Mouse (Mus musculus): ENCODE data around the gene Gpr150.

The Gpr150 gene

DNA sequence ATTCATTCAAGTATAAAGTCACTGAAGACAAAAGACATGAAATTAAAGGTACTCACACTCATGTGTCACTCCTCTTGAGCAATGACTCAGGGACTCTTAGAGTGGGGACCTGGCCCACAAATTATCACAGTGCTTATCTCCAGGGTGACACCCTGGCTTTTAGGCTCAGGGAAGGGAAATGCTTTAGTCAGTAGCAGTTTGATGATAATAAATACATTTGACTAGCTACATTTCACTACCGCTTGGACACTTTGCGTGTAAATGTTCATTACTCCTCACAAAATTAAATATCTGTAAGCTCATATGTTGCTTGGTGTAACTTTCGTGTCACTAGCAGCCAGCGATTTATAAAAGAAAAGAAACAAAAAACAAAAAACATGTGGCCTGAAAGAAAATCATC lies 39.3 kb downstream of the Gpr150 start:
- DNase-seq (ENCODE audit: inconsistent age in 2 of 2, low spot score in 1 of 2), result peak in 1 of 2 experiments; percentile 67

- no peak for DNase-seq (ENCODE audit: inconsistent age in 2 of 2, low spot score in 1 of 2)
Measured at GRCm38 (mm10) chr13:76014511-76014910, 42.3 kb downstream of the Gpr150 start.
